Mouse (Mus musculus) midbrain, postnatal 0 days (tissue): Measurements from ENCODE around the gene Shc3. TPM values are rescaled to one million over a fixed set of nuclear protein-coding genes. Genes with fewer than 3 reads are reported as not detected.

Experiments used
- ATAC-seq: fragments of 200-750 bp; cut with Nextera tagmentation; 2 replicates; pipeline ENCODE4 v1.8.0; 2017; ENCODE audit warnings: moderate number of reproducible peaks, mild to moderate bottlenecking, moderate TSS enrichment, moderate library complexity; ENCODE audit not compliant: low FRiP score
- DNase-seq: peaks from one replicate; pipeline ENCODE4 v3.0.0-alpha.2; 2015; ENCODE audit warnings: low spot score
- H3K27ac ChIP-seq: fragments of 300-500 bp; sonication (generic); 2 replicates; pipeline ENCODE4 v1.5.1; 2014; ENCODE audit warnings: low read depth, mild to moderate bottlenecking, low read length, mixed read lengths
- H3K27me3 ChIP-seq: fragments of 300-500 bp; sonication (generic); 2 replicates; pipeline ENCODE4 v1.6.1; 2014; ENCODE audit warnings: low read length, control low read depth, mixed read lengths; ENCODE audit not compliant: insufficient read depth
- H3K36me3 ChIP-seq: fragments of 300-500 bp; sonication (generic); 2 replicates; pipeline ENCODE4 v1.6.1; 2014; ENCODE audit warnings: low read length, control low read depth, mixed read lengths; ENCODE audit not compliant: insufficient read depth
- H3K4me1 ChIP-seq: fragments of 300-500 bp; sonication (generic); 2 replicates; pipeline ENCODE4 v1.6.1; 2014; ENCODE audit warnings: mild to moderate bottlenecking, control low read depth, antibody characterized with exemption, low read length, mixed read lengths; ENCODE audit not compliant: insufficient read depth
- H3K4me2 ChIP-seq: fragments of 300-500 bp; sonication (generic); 2 replicates; pipeline ENCODE4 v1.6.1; 2014; ENCODE audit warnings: low read depth, mild to moderate bottlenecking, low read length, mixed read lengths; ENCODE audit not compliant: poor library complexity, severe bottlenecking
- H3K4me3 ChIP-seq: fragments of 300-500 bp; sonication (generic); 2 replicates; pipeline ENCODE4 v1.5.1; 2014; ENCODE audit warnings: low read depth, mild to moderate bottlenecking, low read length, moderate library complexity
- H3K9ac ChIP-seq: fragments of 300-500 bp; sonication (generic); replicated peaks from 2 replicates; pipeline ENCODE4 v1.6.1; 2014; ENCODE audit warnings: mild to moderate bottlenecking, low read length, moderate library complexity, mixed read lengths; ENCODE audit not compliant: poor library complexity, severe bottlenecking
- H3K9me3 ChIP-seq: fragments of 300-500 bp; sonication (generic); 2 replicates; pipeline ENCODE4 v1.6.1; 2016; ENCODE audit warnings: low read length, control low read depth
- CTCF ChIP-seq: IDR thresholded peaks from 2 replicates; pipeline ENCODE4 v1.5.1; 2016; ENCODE audit warnings: antibody characterized with exemption, mild to moderate bottlenecking
- WGBS: fragments of 180-500 bp; shearing (Covaris S2); extraction: QIAGEN DNeasy Blood & Tissue Kit; methylation state at CpG from one replicate; pipeline ENCODE4 v1.1.7; 2014; 5-methylcytosine and 5-hydroxymethylcytosine counted together
- polyA plus RNA-seq: library from polyadenylated mRNA; unstranded; fragments of >200 nt; fragmentation: Nextera tagmentation; extraction: Ambion mirVana; gene quantifications from 2 replicates; pipeline ENCODE4 v1.2.1, GENCODE M21; 2015
- total RNA-seq: library from RNA; depleted of rRNA; stranded (reverse); fragments of >200 nt; gene quantifications from 2 replicates; pipeline ENCODE4 v1.2.3, GENCODE M21; 2014

Shc3 gene
- total and polyA plus RNA-seq, 2 experiments from 2014 or later, result 10.4 to 119 TPM

- ATAC-seq, result peak; percentile 90
- H3K4me1 ChIP-seq, result peaks cover 15% of the 10 kb centered on the region; the same call in 1 of the 2 replicates
- peak overlapping the region; percentile 74 for H3K27ac ChIP-seq
- H3K4me2 ChIP-seq, result peak overlapping the region; percentile 25
- DNase-seq, result peak; percentile 94
- no peaks in the 10 kb centered on the region for H3K36me3 ChIP-seq
- WGBS, result 1% methylated on average over 8 of the region's 8 CpGs
- no peaks in the 10 kb centered on the region for H3K27me3 ChIP-seq
- peak; percentile 53 for TF ChIP-seq CTCF
- H3K9ac ChIP-seq, result 0 out of 2 replicates have a peak overlapping the region, but pooled peaks have one; percentile 5
- H3K9me3 ChIP-seq, result no peaks in the 10 kb centered on the region
- 0 out of 2 replicates have a peak overlapping the region, but pooled peaks have one; percentile 0 for H3K4me3 ChIP-seq
Observed at GRCm38 (mm10) chr13:51580263-51581044, 11.2 kb upstream of the Shc3 start.

DNA sequence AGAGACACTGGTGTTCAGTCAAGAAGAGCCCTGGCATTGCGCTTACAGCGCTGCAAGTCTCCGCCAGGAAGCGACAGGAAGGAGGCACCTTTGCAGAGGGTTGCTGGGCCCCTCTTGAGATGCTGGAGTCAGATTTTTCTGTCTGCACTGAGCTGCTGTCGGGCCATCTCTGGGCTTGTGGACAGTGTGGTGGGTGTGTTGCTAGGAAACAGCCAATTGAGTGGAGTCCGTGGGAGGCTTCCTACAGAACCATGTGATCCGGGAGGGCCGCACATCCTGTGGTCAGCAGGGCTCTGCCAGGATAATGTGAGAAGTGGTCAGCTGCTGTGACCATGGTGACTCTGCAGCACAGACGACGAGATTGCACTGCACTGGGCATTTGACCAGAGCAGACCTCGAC lies 4.6 kb upstream of the Shc3 start:
- peak overlapping the region; percentile 22; the same call in 1 of the 2 replicates for H3K4me2 ChIP-seq
- DNase-seq, result peak; percentile 79
- H3K4me3 ChIP-seq, result no peak overlapping the region
- peak; percentile 72 for ATAC-seq
- no peaks in the 10 kb centered on the region for H3K36me3 ChIP-seq
- H3K4me1 ChIP-seq, result peaks cover 4% of the 10 kb centered on the region; the same call in 1 of the 2 replicates
- H3K9ac ChIP-seq, result no peak overlapping the region
- no peaks in the 10 kb centered on the region for H3K9me3 ChIP-seq
- 16% methylated on average over 11 of the region's 11 CpGs for WGBS
- peak overlapping the region; percentile 52; the same call in 1 of the 2 replicates for H3K27ac ChIP-seq
- TF ChIP-seq CTCF, result no peak
- H3K27me3 ChIP-seq, result no peaks in the 10 kb centered on the region

GRCm38 (mm10) chr13:51570111-51570510 lies 892 bp upstream of the Shc3 start:
- H3K9ac ChIP-seq, result peak overlapping the region; percentile 52
- H3K27ac ChIP-seq, result peak overlapping the region; percentile 88
- no peaks in the 10 kb centered on the region for H3K27me3 ChIP-seq
- H3K36me3 ChIP-seq, result no peaks in the 10 kb centered on the region
- H3K4me3 ChIP-seq, result peak overlapping the region; percentile 56
- ATAC-seq, result peak; percentile 5; the same call in 1 of the 2 replicates
- H3K4me2 ChIP-seq, result peak overlapping the region; percentile 82
- 3% methylated on average over 9 of the region's 9 CpGs for WGBS
- no peaks in the 10 kb centered on the region for H3K9me3 ChIP-seq
- TF ChIP-seq CTCF, result no peak
- peak; percentile 39 for DNase-seq
- H3K4me1 ChIP-seq, result peaks cover 4% of the 10 kb centered on the region

DNA sequence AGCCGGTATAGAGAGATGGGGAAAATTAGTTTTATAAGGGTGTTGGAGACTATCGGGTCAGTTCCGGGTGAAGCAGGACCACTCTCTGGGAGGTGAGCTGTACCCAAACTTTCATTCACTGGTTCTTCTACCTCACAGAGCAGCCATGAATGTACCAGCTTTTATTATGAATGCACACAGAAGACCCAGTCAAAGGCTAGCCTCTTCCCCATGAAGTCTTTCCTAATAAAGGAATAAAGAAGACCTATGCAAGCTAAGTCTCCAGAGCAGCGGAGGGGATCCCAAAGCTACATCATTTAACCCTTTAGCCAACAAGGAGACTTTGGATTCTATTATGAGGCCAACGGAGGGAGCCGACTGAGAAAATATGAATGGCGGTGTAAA lies 458 bp upstream of the Shc3 start:
- Histone ChIP-seq H3K4me1 (peaks cover 8% of the 10 kb centered on the region), H3K4me3 (peak overlapping the region; percentile 56), H3K27me3 (no peaks in the 10 kb centered on the region), H3K9ac (peak overlapping the region; percentile 52), H3K9me3 (no peaks in the 10 kb centered on the region), H3K36me3 (no peaks in the 10 kb centered on the region), H3K4me2 (peak overlapping the region; percentile 82), H3K27ac (peak overlapping the region; percentile 88)
- ATAC-seq (peak; percentile 57), DNase-seq (peak; percentile 67)
- TF ChIP-seq CTCF, result no peak
- WGBS, result under 1% methylated on average over 7 of the region's 7 CpGs

DNA sequence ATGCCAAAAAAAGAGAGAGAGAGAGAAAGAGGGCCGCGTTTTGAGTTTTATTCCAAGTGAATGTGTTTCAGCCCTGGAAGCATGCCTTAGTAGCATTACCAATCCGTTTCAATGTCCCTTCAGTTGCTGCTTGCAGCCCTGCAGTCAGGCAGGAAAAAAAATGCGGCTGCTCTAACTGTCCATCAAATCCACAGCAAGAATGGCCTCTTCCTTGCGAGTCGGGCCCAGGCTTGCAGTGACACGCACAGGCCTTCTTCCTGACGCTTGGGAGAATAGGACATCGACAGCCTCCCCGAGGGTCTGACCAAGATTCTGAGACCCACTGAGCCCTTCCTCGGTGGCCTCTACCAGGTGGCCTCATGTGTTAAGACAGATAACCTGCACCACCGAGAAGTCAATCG lies 718 bp downstream of the Shc3 start:
- Histone ChIP-seq H3K9ac (peak overlapping the region; percentile 63), H3K4me2 (peak overlapping the region; percentile 82), H3K36me3 (no peaks in the 10 kb centered on the region), H3K27ac (peak overlapping the region; percentile 88), H3K27me3 (no peaks in the 10 kb centered on the region), H3K9me3 (no peaks in the 10 kb centered on the region), H3K4me1 (peaks cover 8% of the 10 kb centered on the region), H3K4me3 (peak overlapping the region; percentile 56)
- DNase-seq (peak; percentile 59), ATAC-seq (peak; percentile 2; the same call in 1 of the 2 replicates)
- under 1% methylated on average over 13 of the region's 13 CpGs for WGBS
- no peak for TF ChIP-seq CTCF

DNA sequence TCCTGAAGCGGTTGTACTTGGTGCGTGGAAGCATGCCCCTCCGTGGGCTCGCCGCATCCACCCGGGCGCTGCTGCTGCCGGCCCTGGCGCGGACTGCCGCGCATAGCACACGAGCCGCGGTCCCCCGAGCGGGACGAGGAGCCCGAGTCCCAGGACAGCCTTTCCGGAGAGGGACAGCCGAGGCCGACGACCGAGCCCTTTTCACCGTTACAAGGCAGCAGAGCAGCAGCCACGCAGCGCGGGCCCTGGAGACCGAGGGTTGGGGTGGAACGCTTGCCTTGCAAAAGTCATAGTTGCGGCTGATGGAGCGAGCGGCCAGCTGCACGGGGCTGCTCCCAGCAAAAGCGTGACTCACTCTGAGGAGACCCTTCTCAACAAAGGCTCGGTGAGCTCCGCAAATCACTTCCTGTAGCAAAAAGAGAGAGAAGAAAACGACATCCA lies 1.8 kb downstream of the Shc3 start:
- peaks cover 8% of the 10 kb centered on the region for H3K4me1 ChIP-seq
- H3K4me2 ChIP-seq, result peak overlapping the region; percentile 82
- no peaks in the 10 kb centered on the region for H3K9me3 ChIP-seq
- peak overlapping the region; percentile 63 for H3K9ac ChIP-seq
- H3K4me3 ChIP-seq, result peak overlapping the region; percentile 56
- ATAC-seq (no peak), DNase-seq (peak; percentile 26)
- no peaks in the 10 kb centered on the region for H3K36me3 ChIP-seq
- no peaks in the 10 kb centered on the region for H3K27me3 ChIP-seq
- peak overlapping the region; percentile 51 for H3K27ac ChIP-seq
- under 1% methylated on average over 37 of the region's 38 CpGs for WGBS
- no peak for TF ChIP-seq CTCF
